Mouse (Mus musculus) ES-E14 (cell line): ENCODE results near the gene Fam71a. TPM values are rescaled to one million over a fixed set of nuclear protein-coding genes. Genes with fewer than 3 reads are reported as not detected.

Experiments used
- DNase-seq: peaks from one replicate; pipeline ENCODE4 v3.0.0-alpha.2; 2013; ENCODE audit warnings: low read depth, low spot score
- H3K27ac ChIP-seq: 2 replicates; pipeline ENCODE4 v1.5.1; 2012; ENCODE audit warnings: low read depth, mild to moderate bottlenecking, low read length, moderate library complexity, mixed read lengths; ENCODE audit not compliant: poor library complexity, insufficient read depth, severe bottlenecking
- H3K36me3 ChIP-seq: 2 replicates; pipeline ENCODE4 v1.6.1; 2012; ENCODE audit warnings: mild to moderate bottlenecking, low read length, moderate library complexity, mixed read lengths; ENCODE audit not compliant: control insufficient read depth, poor library complexity, insufficient read depth, severe bottlenecking
- H3K4me1 ChIP-seq, 2 experiments: fragments of 150-350 bp in 1 of 2; sonication (generic) in 1 of 2; 2 replicates each; pipeline ENCODE4 v1.6.1; 2012; ENCODE audit warnings: low read length in 2 of 2, mild to moderate bottlenecking in 1 of 2, mixed read lengths in 1 of 2; ENCODE audit not compliant: control insufficient read depth in 2 of 2, insufficient read depth in 2 of 2, poor library complexity in 1 of 2
- H3K4me3 ChIP-seq, 2 experiments: fragments of 150-350 bp in 1 of 2; sonication (generic) in 1 of 2; 2 replicates each; pipeline ENCODE4 v1.5.1; 2012; ENCODE audit warnings: low read length in 2 of 2, low read depth in 1 of 2, mild to moderate bottlenecking in 1 of 2, mixed read lengths in 1 of 2; ENCODE audit not compliant: insufficient read depth in 1 of 2, poor library complexity in 1 of 2, severe bottlenecking in 1 of 2
- H3K9ac ChIP-seq: 2 replicates; pipeline ENCODE4 v1.6.1; 2012; ENCODE audit warnings: low read depth, mild to moderate bottlenecking, low read length, mixed read lengths; ENCODE audit not compliant: poor library complexity, insufficient read depth, severe bottlenecking
- H3K9me3 ChIP-seq: fragments of 150-350 bp; sonication (generic); 2 replicates; pipeline ENCODE4 v1.6.1; 2012; ENCODE audit warnings: low read depth, mild to moderate bottlenecking, low read length; ENCODE audit not compliant: control insufficient read depth, insufficient read depth
- CHD2 ChIP-seq: IDR thresholded peaks from 2 replicates; pipeline ENCODE4 v1.6.1; 2014; ENCODE audit warnings: mild to moderate bottlenecking, low read depth, low read length, inconsistent platforms
- HCFC1 ChIP-seq: IDR thresholded peaks from 2 replicates; pipeline ENCODE4 v1.6.1; 2012; ENCODE audit warnings: low read length, inconsistent platforms, borderline replicate concordance; ENCODE audit not compliant: insufficient read depth
- MAFK ChIP-seq: IDR thresholded peaks from 2 replicates; pipeline ENCODE4 v1.6.1; 2014; ENCODE audit warnings: mild to moderate bottlenecking, low read depth, low read length, inconsistent platforms; ENCODE audit not compliant: insufficient read depth
- ZC3H11A ChIP-seq: IDR thresholded peaks from 2 replicates; pipeline ENCODE4 v1.6.1; 2012; ENCODE audit warnings: low read depth, mild to moderate bottlenecking, inconsistent platforms, low read length, borderline replicate concordance
- ZNF384 ChIP-seq: IDR thresholded peaks from 2 replicates; pipeline ENCODE4 v1.6.1; 2012; ENCODE audit warnings: low read depth, low read length, inconsistent platforms
- in situ Hi-C, 2 experiments: fragments of 600-800 bp; cut with MboI; formaldehyde crosslinking; loops; one replicate each; pipeline ENCODE4 v1.15.1; 2025; ENCODE audit warnings: low sequenced_read_pairs in 2 of 2, inconsistent platforms in 1 of 2; ENCODE audit not compliant: unreplicated experiment in 2 of 2
- total RNA-seq: library from RNA; depleted of rRNA; stranded (reverse); fragments of 300-350 nt; gene quantifications from 2 replicates; pipeline ENCODE4 v1.2.3, GENCODE M21; 2012

Gene Fam71a
- total RNA-seq, 1 experiment, result not detected

DNA sequence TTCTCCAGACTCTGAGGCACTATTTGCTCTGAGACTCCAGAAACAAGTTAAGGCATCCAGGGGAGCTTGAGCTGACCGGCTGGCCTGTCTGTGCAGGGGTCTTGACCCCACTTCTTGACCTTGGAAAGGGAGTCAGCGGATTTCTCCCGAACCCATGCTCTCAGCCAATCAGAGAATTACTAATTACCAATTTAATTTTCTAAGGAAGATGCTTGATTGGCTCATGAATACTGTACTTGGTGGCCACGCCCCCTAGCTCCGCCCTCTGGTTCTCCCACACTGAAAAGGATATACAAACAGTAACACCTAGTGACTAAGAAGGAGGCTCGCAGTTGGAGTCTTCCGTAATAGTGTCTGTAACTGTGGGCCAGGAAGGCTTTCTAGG, 21.8 kb upstream of the Fam71a start:
- Histone ChIP-seq H3K4me1 (peaks cover 12 to 27% of the 10 kb centered on the region in 2 experiments), H3K9me3 (no peaks in the 10 kb centered on the region), H3K4me3 (peak overlapping the region in 1 of 2 experiments; percentile 87; a peak in 1 of 4 replicates), H3K27ac (no peak overlapping the region), H3K36me3 (no peaks in the 10 kb centered on the region), H3K9ac (no peak overlapping the region)
- DNase-seq, result no peak
- TF ChIP-seq ZC3H11A (no peak), HCFC1 (no peak), MAFK (no peak), CHD2 (no peak), ZNF384 (no peak)
- in situ Hi-C loops, result no loop called here

DNA sequence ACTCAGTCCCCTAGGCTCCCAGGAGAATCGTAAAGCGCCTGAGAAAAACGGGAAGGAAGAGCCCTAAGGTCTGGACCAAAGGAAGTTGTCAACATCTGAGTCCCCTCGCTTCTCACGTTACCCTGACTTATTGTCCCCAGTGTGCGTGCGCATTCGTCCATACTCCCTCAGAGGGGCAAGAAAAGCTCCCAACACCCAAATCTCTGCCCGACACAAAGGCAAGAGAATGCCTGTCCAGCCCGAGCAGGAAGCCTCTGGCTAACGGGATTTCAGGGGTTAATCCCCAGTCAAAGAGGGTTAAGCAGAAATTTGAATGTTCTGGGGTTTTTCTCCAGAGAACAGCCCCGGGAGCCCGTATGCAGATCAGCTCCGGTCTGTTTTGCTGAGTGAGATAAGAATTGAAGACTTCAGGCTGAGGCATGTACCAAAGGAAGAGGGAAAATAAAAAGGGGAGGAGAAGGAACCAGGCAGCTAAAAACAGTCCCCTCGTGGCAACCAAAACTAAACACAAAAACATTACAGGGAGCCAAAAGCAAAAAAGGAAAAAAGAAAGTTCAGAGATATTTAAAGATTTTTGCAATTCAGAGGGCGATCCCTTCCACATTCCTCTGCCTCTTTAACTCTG, 21.3 kb upstream of the Fam71a start:
- in situ Hi-C loops, result no loop called here
- Histone ChIP-seq H3K4me3 (peak overlapping the region in 1 of 2 experiments; percentile 87; a peak in 1 of 4 replicates), H3K4me1 (peaks cover 10 to 27% of the 10 kb centered on the region in 2 experiments), H3K36me3 (no peaks in the 10 kb centered on the region), H3K27ac (no peak overlapping the region), H3K9ac (no peak overlapping the region), H3K9me3 (no peaks in the 10 kb centered on the region)
- TF ChIP-seq MAFK, result no peak
- TF ChIP-seq ZC3H11A, result no peak
- no peak for TF ChIP-seq CHD2
- TF ChIP-seq HCFC1, result no peak
- no peak for TF ChIP-seq ZNF384
- no peak for DNase-seq

DNA sequence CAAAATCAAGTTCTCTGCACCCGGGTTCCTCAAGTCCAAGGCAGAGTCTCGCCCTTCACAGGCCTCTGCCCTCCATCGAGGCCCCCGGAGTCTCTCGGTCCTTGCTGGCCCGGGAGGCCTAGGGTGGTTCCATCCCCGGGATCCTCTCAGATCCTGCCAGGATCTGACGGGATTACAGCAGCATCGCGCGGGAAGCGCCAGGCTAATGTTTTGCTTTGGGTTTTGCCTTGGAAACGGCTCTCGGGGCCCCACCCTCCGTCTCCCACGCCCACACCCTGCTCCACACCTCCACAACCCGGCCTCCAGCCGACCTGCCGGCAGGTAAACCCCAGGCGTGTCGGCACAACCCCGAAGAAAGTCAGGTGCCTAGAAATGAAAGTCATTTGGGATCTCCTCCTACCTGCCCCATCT, 20.2 kb upstream of the Fam71a start:
- Histone ChIP-seq H3K4me1 (peaks cover 10 to 19% of the 10 kb centered on the region in 2 experiments), H3K27ac (no peak overlapping the region), H3K4me3 (peak overlapping the region; percentile 63 to 87; a peak in 2 of 4 replicates), H3K36me3 (no peaks in the 10 kb centered on the region), H3K9ac (peak overlapping the region; percentile 46; the same call in 1 of the 2 replicates), H3K9me3 (no peaks in the 10 kb centered on the region)
- in situ Hi-C loops, result no loop called here
- no peak for TF ChIP-seq MAFK
- TF ChIP-seq CHD2, result peak; percentile 85
- no peak for TF ChIP-seq ZNF384
- TF ChIP-seq HCFC1, result no peak
- no peak for DNase-seq

DNA sequence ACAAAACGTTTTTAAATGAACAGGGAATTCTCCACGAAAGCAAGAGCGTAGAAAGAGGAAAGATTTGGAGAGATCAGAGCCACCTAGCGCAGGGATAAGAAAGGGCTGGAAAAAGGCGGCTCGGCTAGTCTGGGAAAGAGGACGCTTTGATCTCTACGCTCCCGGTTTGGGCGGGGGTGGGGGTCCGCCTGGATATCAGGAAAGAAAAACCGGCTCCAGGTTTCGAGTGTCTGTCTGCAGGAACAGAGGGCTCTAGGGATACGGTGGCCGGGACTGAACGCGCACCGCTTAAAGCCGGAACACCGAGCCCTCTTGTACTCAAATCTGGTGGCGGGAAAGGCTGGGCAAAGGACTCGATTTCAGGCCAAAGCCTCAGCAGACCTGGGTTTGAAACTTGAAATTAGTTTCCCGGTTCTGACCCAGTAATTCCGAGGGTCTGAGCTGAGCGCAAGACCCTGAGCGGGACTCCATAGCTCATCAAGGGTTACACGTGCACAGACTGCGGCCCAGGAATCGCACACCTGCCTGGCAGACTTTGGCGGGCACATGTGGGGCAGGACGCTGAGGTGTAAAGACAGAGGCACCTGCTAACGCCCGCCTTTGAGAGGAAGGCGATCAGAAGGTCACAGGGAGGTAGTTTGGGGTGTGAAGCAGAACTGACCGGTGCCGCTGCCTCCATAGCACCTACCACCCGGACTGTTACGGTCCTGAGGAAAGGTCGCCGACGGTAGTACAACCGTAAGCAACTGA, 19.6 kb upstream of the Fam71a start:
- Histone ChIP-seq H3K9ac (peak overlapping the region; percentile 46; the same call in 1 of the 2 replicates), H3K27ac (no peak overlapping the region), H3K9me3 (no peaks in the 10 kb centered on the region), H3K36me3 (no peaks in the 10 kb centered on the region), H3K4me3 (peak overlapping the region; percentile 63 to 87; a peak in 3 of 4 replicates), H3K4me1 (peaks cover 5 to 15% of the 10 kb centered on the region in 2 experiments; a peak in 3 of 4 replicates)
- TF ChIP-seq CHD2, result no peak
- TF ChIP-seq HCFC1, result no peak
- TF ChIP-seq ZNF384, result no peak
- no peak for TF ChIP-seq MAFK
- TF ChIP-seq ZC3H11A, result no peak
- in situ Hi-C loops, result no loop called here
- DNase-seq, result no peak
